ENCODE assay signal across 8 mouse cellular contexts in the genomic region with DNA sequence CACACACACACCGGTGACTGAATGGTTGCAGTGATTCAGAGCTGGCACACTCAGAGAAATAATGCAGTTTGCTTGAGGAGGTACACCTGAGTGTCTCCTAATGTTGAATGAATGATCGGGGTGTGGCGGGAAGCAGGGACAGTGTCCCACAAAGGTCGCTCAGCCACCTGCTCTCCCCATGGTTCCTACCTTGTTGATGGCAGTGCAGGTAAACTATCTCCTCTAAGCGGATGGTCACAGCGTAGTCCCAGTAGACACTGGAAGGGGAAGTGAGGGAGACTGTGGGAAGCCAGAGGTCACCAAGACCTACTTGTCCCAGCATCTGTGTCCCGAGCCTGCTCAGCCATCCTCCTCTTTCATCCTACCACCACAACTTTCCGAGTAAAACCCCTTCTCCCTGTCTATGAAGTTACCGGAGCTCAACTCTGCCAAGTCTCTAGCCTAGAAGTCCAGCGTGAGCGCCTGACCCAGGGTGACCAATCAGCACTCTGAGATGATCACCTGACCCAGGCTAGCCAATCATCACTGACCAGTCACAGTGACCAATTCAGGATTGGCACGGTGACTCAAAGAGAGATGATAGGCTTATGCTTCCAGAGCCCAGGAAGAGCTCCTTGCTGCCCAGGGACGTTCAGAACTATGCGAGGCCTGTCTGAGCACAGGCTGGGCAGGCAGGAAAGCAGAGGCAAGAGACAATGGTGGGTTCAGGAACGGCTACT. TPM values are rescaled to one million over a fixed set of nuclear protein-coding genes. Genes with fewer than 3 reads are reported as not detected.
DNase-seq lines count a peak whose midpoint lies in the region; ATAC-seq lines count a peak whose summit lies in the region.

No protein-coding gene starts in this region.

- peak overlapping the region; percentile 33; the same call in 1 of the 2 replicates for H3K4me2 ChIP-seq in liver, embryonic 15.5 days
- no peak overlapping the region for H3K4me2 ChIP-seq in neural tube, embryonic 14.5 days (ENCODE audit: low read depth, low read length)

- H3K27me3 ChIP-seq in liver, embryonic 15.5 days: peaks cover 4% of the 10 kb centered on the region; the same call in 1 of the 2 replicates
- H3K27me3 ChIP-seq in neural tube, embryonic 14.5 days (ENCODE audit: control insufficient read depth, insufficient read depth, low read length): no peaks in the 10 kb centered on the region

- H3K4me3 ChIP-seq in liver, embryonic 15.5 days (replicated peaks): peak overlapping the region; percentile 33
- H3K4me3 ChIP-seq in neural tube, embryonic 14.5 days (ENCODE audit: low read depth, low read length): no peak overlapping the region

- ATAC-seq in cerebellum, adult (ENCODE audit: insufficient number of reproducible peaks, low FRiP score, low TSS enrichment): no peak
- peak; percentile 67; the same call in 1 of the 2 replicates for ATAC-seq in liver, embryonic 15.5 days (ENCODE audit: insufficient read depth)
- ATAC-seq in neural tube, embryonic 14.5 days (ENCODE audit: low read depth): peak; percentile 64; the same call in 1 of the 2 replicates

- DNase-seq in cerebellum, postnatal 10 days: peak; percentile 85
- peak; percentile 60 for DNase-seq in embryo, embryonic 11.5 days (ENCODE audit: low read depth, low spot score)
- DNase-seq in hindlimb bud, embryonic 11.5 days (ENCODE audit: extremely low spot score, low read depth, low spot score): peak; percentile 63
- DNase-seq in thymus, adult 18-20 months: no peak
- no peak for DNase-seq in right cerebral cortex, adult 18-20 months

- no peak overlapping the region for H3K27ac ChIP-seq in liver, embryonic 15.5 days (replicated peaks)
- no peak overlapping the region for H3K27ac ChIP-seq in neural tube, embryonic 14.5 days (ENCODE audit: low read depth, low read length)

- WGBS in liver, embryonic 15.5 days (ENCODE audit: insufficient replicate concordance): 23% methylated on average over 15 of the region's 15 CpGs
- WGBS in neural tube, embryonic 14.5 days: 33% methylated on average over 15 of the region's 15 CpGs

- no peak overlapping the region for H3K9ac ChIP-seq in liver, embryonic 15.5 days
- H3K9ac ChIP-seq in neural tube, embryonic 14.5 days (replicated peaks; ENCODE audit: low read depth, low read length): no peak overlapping the region

- H3K4me1 ChIP-seq in liver, embryonic 15.5 days (replicated peaks): no peaks in the 10 kb centered on the region
- no peaks in the 10 kb centered on the region for H3K4me1 ChIP-seq in neural tube, embryonic 14.5 days (ENCODE audit: control insufficient read depth, insufficient read depth, low read length)

- H3K9me3 ChIP-seq in liver, embryonic 15.5 days (replicated peaks): no peaks in the 10 kb centered on the region
- H3K9me3 ChIP-seq in neural tube, embryonic 14.5 days (ENCODE audit: control insufficient read depth, low read length): no peaks in the 10 kb centered on the region

- H3K36me3 ChIP-seq in liver, embryonic 15.5 days (replicated peaks): no peaks in the 10 kb centered on the region
- H3K36me3 ChIP-seq in neural tube, embryonic 14.5 days (ENCODE audit: control insufficient read depth, insufficient read depth, low read length): peaks cover 33% of the 10 kb centered on the region; the same call in 1 of the 2 replicates

RNA-seq across cellular contexts. Expression of a gene that starts 30.3 kb away (rescaled TPM):
- polyA plus RNA-seq in liver, embryonic 15.5 days (2015; fragmentation: Nextera tagmentation; extraction: Ambion mirVana): 1.6 and 1.7 TPM in 2 replicates
- 15.3 and 17.0 TPM in 2 replicates for polyA plus RNA-seq in neural tube, embryonic 14.5 days (2014; fragmentation: Nextera tagmentation; extraction: Ambion mirVana)

RNA-seq across cellular contexts. Expression of a gene that starts 53.6 kb away (rescaled TPM):
- polyA plus RNA-seq in liver, embryonic 15.5 days (2015; fragmentation: Nextera tagmentation; extraction: Ambion mirVana): not detected in 2 replicates
- 0.14 TPM in 1 of 2 replicates, not detected in the other for polyA plus RNA-seq in neural tube, embryonic 14.5 days (2014; fragmentation: Nextera tagmentation; extraction: Ambion mirVana)

RNA-seq across cellular contexts. Expression of a gene that starts 59.3 kb away (rescaled TPM):
- 2.0 and 2.8 TPM in 2 replicates for polyA plus RNA-seq in liver, embryonic 15.5 days (2015; fragmentation: Nextera tagmentation; extraction: Ambion mirVana)
- 2.1 and 2.5 TPM in 2 replicates for polyA plus RNA-seq in neural tube, embryonic 14.5 days (2014; fragmentation: Nextera tagmentation; extraction: Ambion mirVana)

Comparison
In these comparisons a context has a peak if more than half of its experiments do, and no peak if none do; other contexts are left out.
1. DNase-seq: peak in cerebellum, postnatal 10 days (2 of 2), embryo, embryonic 11.5 days (single experiment) and hindlimb bud, embryonic 11.5 days (single experiment); none in thymus, adult 18-20 months (0 of 2) and right cerebral cortex, adult 18-20 months (single experiment).